Mouse (Mus musculus): ENCODE results near the gene Cckbr. TPM values are rescaled to one million over a fixed set of nuclear protein-coding genes. Genes with fewer than 3 reads are reported as not detected.
"Not testable (repeated sequence)": the region's sequence is repeated elsewhere in the genome, so short reads cannot be mapped to it uniquely, and the experiment has no call there.

Cckbr gene
- polyA plus RNA-seq, 1 experiment from 2014 or later = 0.87 TPM

GRCm38 (mm10) chr7:105445076-105445475 lies 19.5 kb downstream of the Cckbr start:
- H3K4me3 ChIP-seq = no peak overlapping the region
- H3K27me3 ChIP-seq (replicated peaks; ENCODE audit: low read depth, poor library complexity, severe bottlenecking) = no peaks in the 10 kb centered on the region
- no peaks in the 10 kb centered on the region for H3K4me1 ChIP-seq
- WGBS = 76% methylated on average over 3 of the region's 3 CpGs
- no peaks in the 10 kb centered on the region for H3K36me3 ChIP-seq (replicated peaks)
- no peak overlapping the region for H3K27ac ChIP-seq (replicated peaks)
- DNase-seq (ENCODE audit: low spot score) = no peak
- H3K9me3 ChIP-seq = no peaks in the 10 kb centered on the region

DNA sequence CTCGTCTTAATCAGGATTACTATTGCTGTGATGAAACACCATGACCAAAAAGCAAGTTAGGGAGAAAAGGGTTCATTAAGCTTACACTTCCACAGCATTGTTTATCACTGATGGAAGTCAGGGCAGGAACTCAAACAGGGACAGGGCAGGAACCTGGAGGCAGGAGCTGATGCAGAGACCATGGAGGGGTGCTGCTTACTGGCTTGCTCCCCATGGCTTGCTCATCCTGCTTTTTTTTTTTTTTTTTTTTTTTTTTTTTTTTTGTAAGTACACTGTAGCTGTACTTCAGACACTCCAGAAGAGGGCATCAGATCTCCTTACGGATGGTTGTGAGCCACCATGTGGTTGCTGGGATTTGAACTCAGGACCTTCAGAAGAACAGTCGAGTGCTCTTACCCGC lies 27.8 kb downstream of the Cckbr start:
- H3K4me3 ChIP-seq; H3K4me1 ChIP-seq; H3K36me3 ChIP-seq (replicated peaks); H3K27ac ChIP-seq (replicated peaks); H3K9me3 ChIP-seq; DNase-seq (ENCODE audit: low spot score); H3K27me3 ChIP-seq (replicated peaks; ENCODE audit: low read depth, poor library complexity, severe bottlenecking): not testable (repeated sequence)
- WGBS = 88% methylated on average over 4 of the region's 4 CpGs

DNA sequence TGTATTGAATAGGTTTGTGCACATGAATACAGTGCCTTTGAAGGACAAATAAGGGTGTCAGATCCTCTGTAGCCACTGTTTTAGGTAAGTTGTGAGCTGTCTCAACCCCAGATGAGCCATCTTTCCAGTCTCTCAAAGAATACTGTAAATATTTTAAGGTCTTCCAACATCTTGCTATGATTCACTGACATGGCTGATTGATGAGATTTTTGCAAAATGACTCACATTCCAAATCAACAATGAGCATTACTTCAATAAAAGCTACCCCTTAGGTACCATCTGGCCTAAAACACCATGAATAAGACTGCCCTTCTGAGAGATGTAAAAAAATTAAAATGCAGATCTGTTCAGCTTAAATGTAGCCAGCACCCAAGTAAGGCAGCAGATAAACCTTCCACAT lies 33.0 kb downstream of the Cckbr start:
- H3K36me3 ChIP-seq (replicated peaks) = no peaks in the 10 kb centered on the region
- H3K27ac ChIP-seq (replicated peaks) = no peak overlapping the region
- H3K4me1 ChIP-seq = no peaks in the 10 kb centered on the region
- no peaks in the 10 kb centered on the region for H3K9me3 ChIP-seq
- no peaks in the 10 kb centered on the region for H3K27me3 ChIP-seq (replicated peaks; ENCODE audit: low read depth, poor library complexity, severe bottlenecking)
- DNase-seq (ENCODE audit: low spot score) = no peak
- H3K4me3 ChIP-seq = no peak overlapping the region

DNA sequence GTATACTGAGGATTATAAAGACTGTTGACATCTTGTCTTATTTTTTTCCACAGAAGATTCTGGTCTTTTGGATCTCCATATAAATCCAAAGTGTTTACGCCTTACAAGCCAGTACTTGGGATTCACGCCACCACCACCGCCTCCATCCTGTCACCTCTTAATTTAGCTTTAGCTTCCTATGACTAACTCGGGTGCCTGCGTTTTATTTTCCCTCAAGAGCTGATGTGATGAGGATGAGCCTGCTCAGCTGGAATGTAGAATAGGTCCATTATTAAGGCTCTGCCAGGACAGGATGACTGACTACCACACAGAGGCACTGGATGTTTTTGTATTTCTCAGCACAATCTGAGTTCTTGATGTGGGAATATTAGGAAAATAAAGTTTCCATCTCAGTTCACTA lies 40.0 kb downstream of the Cckbr start:
- DNase-seq (ENCODE audit: low spot score); H3K27me3 ChIP-seq (replicated peaks; ENCODE audit: low read depth, poor library complexity, severe bottlenecking); H3K4me3 ChIP-seq; H3K27ac ChIP-seq (replicated peaks); H3K4me1 ChIP-seq; H3K9me3 ChIP-seq; H3K36me3 ChIP-seq (replicated peaks): not testable (repeated sequence)
- WGBS = 78% methylated on average over 5 of the region's 5 CpGs

DNA sequence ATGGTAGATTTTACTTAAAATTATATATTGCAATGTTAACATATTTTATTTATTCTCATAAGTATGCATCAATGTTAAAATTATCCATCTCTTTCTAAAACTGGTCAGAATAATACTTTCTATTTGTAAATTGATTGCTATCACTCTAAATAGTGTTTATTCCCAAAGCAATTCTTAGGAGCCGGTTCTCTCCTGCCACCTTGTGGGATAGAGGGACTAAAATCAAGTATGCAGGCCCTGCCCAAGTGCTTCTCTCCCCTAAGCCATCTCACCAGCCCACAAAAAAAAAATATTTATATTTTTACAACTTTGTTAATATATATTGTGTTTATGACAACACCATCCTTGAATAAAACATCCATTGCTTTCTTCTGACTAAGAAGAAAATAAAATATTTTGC lies 47.1 kb downstream of the Cckbr start:
- Histone ChIP-seq H3K9me3 (no peaks in the 10 kb centered on the region), H3K4me1 (no peaks in the 10 kb centered on the region), H3K4me3 (no peak overlapping the region), H3K27ac (replicated peaks) (no peak overlapping the region), H3K36me3 (replicated peaks) (no peaks in the 10 kb centered on the region), H3K27me3 (replicated peaks; ENCODE audit: low read depth, poor library complexity, severe bottlenecking) (no peaks in the 10 kb centered on the region)
- WGBS = 60% methylated on average over 1 of the region's 1 CpGs
- no peak for DNase-seq (ENCODE audit: low spot score)

- H3K4me1 ChIP-seq = no peaks in the 10 kb centered on the region; the same call in 1 of the 2 replicates
- no peak overlapping the region for H3K4me3 ChIP-seq
- H3K36me3 ChIP-seq (replicated peaks) = no peaks in the 10 kb centered on the region
- H3K9me3 ChIP-seq = no peaks in the 10 kb centered on the region
- WGBS = 73% methylated on average over 4 of the region's 4 CpGs
- no peak overlapping the region for H3K27ac ChIP-seq (replicated peaks)
- DNase-seq (ENCODE audit: low spot score) = no peak
- peaks cover 2% of the 10 kb centered on the region; the same call in 1 of the 2 replicates for H3K27me3 ChIP-seq (replicated peaks; ENCODE audit: low read depth, poor library complexity, severe bottlenecking)
Measured at GRCm38 (mm10) chr7:105474771-105475315, 49.3 kb downstream of the Cckbr start.

- 81% methylated on average over 7 of the region's 7 CpGs for WGBS
- Histone ChIP-seq H3K36me3 (replicated peaks) (no peaks in the 10 kb centered on the region), H3K27ac (replicated peaks) (no peak overlapping the region), H3K9me3 (no peaks in the 10 kb centered on the region), H3K4me3 (no peak overlapping the region), H3K4me1 (peaks cover 5% of the 10 kb centered on the region), H3K27me3 (replicated peaks; ENCODE audit: low read depth, poor library complexity, severe bottlenecking) (peaks cover 8% of the 10 kb centered on the region)
- no peak for DNase-seq (ENCODE audit: low spot score)
Measured at GRCm38 (mm10) chr7:105475396-105475949, 49.9 kb downstream of the Cckbr start.

DNA sequence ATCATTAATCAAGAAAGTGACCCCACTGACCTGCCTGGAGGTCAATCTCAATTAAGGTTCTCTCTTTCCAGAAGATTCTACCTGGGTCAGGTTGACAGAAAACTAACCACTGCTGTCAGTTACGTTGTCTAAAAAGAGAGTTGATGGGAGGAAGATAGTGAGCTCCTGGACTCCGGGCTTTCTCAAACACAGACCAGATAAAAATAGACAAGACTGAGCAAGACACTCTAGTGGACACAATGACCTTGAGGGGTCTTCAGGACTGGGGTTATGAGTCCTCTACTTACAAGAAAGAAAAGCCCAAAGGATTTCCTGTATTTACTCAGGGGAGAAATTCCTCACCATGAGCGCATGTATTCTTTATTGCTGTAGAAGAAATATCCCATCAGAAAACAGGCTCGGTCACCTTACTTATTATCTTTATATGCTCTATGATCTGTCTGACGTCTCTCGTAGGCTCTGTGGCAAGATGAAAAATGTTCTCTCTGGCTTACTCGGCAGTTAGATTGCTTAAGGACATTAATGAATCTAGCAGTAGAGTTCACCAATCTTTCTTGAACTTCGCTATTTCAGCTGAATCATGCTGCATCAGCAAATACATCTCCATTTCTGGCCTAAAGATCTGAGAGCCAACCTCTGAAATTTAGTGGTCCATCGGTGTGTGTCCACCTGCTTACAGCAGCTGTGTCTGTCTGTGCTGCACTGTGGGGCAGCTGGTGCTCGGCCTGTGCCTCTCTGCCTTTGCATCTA lies 51.3 kb downstream of the Cckbr start:
- WGBS = 91% methylated on average over 10 of the region's 10 CpGs
- no peaks in the 10 kb centered on the region for H3K36me3 ChIP-seq (replicated peaks)
- H3K9me3 ChIP-seq = no peaks in the 10 kb centered on the region
- peaks cover 19% of the 10 kb centered on the region for H3K4me1 ChIP-seq
- no peak overlapping the region for H3K4me3 ChIP-seq
- no peak for DNase-seq (ENCODE audit: low spot score)
- H3K27ac ChIP-seq (replicated peaks) = no peak overlapping the region
- peaks cover 22% of the 10 kb centered on the region for H3K27me3 ChIP-seq (replicated peaks; ENCODE audit: low read depth, poor library complexity, severe bottlenecking)

GRCm38 (mm10) chr7:105477433-105477700 lies 51.8 kb downstream of the Cckbr start:
- no peak overlapping the region for H3K27ac ChIP-seq (replicated peaks)
- peaks cover 24% of the 10 kb centered on the region for H3K4me1 ChIP-seq
- 96% methylated on average over 1 of the region's 1 CpGs for WGBS
- H3K36me3 ChIP-seq (replicated peaks) = no peaks in the 10 kb centered on the region
- H3K9me3 ChIP-seq = no peaks in the 10 kb centered on the region
- H3K27me3 ChIP-seq (replicated peaks; ENCODE audit: low read depth, poor library complexity, severe bottlenecking) = peaks cover 27% of the 10 kb centered on the region
- H3K4me3 ChIP-seq = no peak overlapping the region
- no peak for DNase-seq (ENCODE audit: low spot score)

GRCm38 (mm10) chr7:105477841-105478240 lies 52.3 kb downstream of the Cckbr start:
- 68% methylated on average over 3 of the region's 3 CpGs for WGBS
- H3K4me3 ChIP-seq = no peak overlapping the region
- peaks cover 27% of the 10 kb centered on the region for H3K4me1 ChIP-seq
- DNase-seq (ENCODE audit: low spot score) = peak; percentile 50
- no peaks in the 10 kb centered on the region for H3K9me3 ChIP-seq
- no peak overlapping the region for H3K27ac ChIP-seq (replicated peaks)
- no peaks in the 10 kb centered on the region for H3K36me3 ChIP-seq (replicated peaks)
- H3K27me3 ChIP-seq (replicated peaks; ENCODE audit: low read depth, poor library complexity, severe bottlenecking) = peaks cover 32% of the 10 kb centered on the region

DNA sequence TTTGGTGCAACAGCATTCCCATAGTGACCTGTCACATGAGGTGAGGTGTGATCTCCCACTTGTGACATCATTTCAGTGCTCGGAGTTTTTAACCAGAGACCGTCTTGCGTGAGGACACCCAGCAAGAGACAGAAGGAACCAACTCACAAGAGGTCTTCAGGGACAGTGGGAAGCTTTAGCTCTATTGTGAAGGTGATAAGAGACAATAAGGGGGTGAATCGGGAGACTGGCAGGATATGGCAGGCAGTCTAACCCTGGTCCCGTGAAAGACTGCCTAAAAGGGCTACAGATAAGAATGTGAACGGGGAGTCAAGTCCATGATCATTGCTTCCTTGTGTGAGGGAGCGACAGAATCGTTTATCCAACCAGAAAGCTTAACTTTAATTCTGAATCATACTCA lies 52.8 kb downstream of the Cckbr start:
- no peaks in the 10 kb centered on the region for H3K9me3 ChIP-seq
- H3K4me3 ChIP-seq = no peak overlapping the region
- WGBS = 87% methylated on average over 8 of the region's 8 CpGs
- peaks cover 37% of the 10 kb centered on the region for H3K27me3 ChIP-seq (replicated peaks; ENCODE audit: low read depth, poor library complexity, severe bottlenecking)
- H3K36me3 ChIP-seq (replicated peaks) = no peaks in the 10 kb centered on the region
- no peak overlapping the region for H3K27ac ChIP-seq (replicated peaks)
- no peak for DNase-seq (ENCODE audit: low spot score)
- H3K4me1 ChIP-seq = peaks cover 27% of the 10 kb centered on the region

DNA sequence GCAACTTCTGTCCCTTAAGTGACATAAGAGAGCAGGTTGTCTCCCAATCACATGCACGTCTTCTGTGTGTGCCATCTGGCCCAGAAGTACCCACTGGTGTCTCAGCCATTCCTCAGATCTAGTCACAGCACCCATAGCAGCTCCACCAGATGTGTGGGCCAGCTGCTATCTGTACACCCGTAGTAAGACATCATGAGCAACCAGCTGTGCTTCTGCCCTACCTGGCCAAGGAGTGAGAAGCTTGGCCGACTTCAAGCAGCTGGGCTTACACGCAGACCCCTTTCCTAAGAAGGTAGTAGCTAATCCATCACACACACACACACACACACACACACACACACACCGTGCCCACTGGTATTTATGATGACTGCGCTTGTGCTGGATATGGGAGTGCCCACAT lies 53.7 kb downstream of the Cckbr start:
- Histone ChIP-seq H3K36me3 (replicated peaks) (no peaks in the 10 kb centered on the region), H3K27me3 (replicated peaks; ENCODE audit: low read depth, poor library complexity, severe bottlenecking) (peaks cover 37% of the 10 kb centered on the region), H3K27ac (replicated peaks) (no peak overlapping the region), H3K4me3 (no peak overlapping the region), H3K4me1 (peaks cover 27% of the 10 kb centered on the region), H3K9me3 (no peaks in the 10 kb centered on the region)
- 93% methylated on average over 6 of the region's 6 CpGs for WGBS
- no peak for DNase-seq (ENCODE audit: low spot score)

DNA sequence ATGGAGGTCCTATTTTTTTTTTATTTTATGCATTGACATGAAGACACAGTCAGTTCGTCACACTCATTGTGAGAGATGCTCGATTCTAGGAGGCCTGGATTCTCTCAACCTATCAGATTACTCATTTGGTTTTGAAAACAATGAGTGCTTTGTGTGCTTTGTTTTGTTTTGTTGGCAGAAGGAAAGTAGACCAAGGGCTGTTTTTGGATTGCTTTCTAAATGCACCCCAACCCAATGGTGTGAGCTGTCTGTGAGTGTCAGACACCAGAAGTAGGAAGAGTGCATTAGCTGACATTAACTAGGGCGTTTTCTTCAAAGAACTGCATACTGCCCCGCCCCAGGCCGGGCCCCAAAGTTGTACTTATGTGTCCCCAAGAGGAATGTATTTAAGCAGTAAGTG lies 54.5 kb downstream of the Cckbr start:
- WGBS = 49% methylated on average over 5 of the region's 5 CpGs
- DNase-seq (ENCODE audit: low spot score) = no peak
- Histone ChIP-seq H3K4me3 (no peak overlapping the region), H3K4me1 (peaks cover 27% of the 10 kb centered on the region), H3K36me3 (replicated peaks) (no peaks in the 10 kb centered on the region), H3K27me3 (replicated peaks; ENCODE audit: low read depth, poor library complexity, severe bottlenecking) (peaks cover 37% of the 10 kb centered on the region), H3K27ac (replicated peaks) (no peak overlapping the region), H3K9me3 (no peaks in the 10 kb centered on the region)

Data from embryonic facial prominence, embryonic 10.5 days (tissue).